Comparison of ENCODE assay signal across 8 mouse cellular contexts in the genomic region with DNA sequence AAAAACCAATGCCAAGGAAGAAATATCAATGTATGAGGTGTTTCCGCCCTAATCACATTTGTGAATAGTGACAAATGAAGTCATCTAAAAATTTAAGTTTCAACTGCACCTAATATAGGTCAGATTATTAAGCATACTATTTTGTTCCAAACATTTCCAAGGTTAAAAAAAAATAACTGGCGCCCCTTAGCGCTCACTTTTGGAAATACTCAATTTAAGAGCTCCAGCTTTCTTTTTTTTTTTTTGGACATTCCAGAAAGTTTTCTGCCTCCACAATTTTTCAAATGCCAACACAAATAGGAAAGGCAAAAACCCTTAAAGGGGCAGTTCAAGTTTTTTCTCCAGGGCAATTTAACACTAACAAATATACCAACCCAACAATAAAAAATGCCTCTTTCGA. TPM values are rescaled to one million over a fixed set of nuclear protein-coding genes. Genes with fewer than 3 reads are reported as not detected.
DNase-seq lines count a peak whose midpoint lies in the region; ATAC-seq and TF ChIP-seq lines count a peak whose summit lies in the region.

No protein-coding gene starts in this region.

- no peaks in the 10 kb centered on the region for H3K9me3 ChIP-seq in limb, embryonic 12.5 days
- H3K9me3 ChIP-seq in midbrain, embryonic 16.5 days (replicated peaks; ENCODE audit: control insufficient read depth, low read length, poor library complexity, severe bottlenecking), result no peaks in the 10 kb centered on the region

- no peaks in the 10 kb centered on the region for H3K36me3 ChIP-seq in limb, embryonic 12.5 days
- no peaks in the 10 kb centered on the region for H3K36me3 ChIP-seq in midbrain, embryonic 16.5 days (ENCODE audit: control insufficient read depth, insufficient read depth, low read length)

- H3K4me2 ChIP-seq in limb, embryonic 12.5 days, result peak overlapping the region; percentile 62
- peak overlapping the region; percentile 64 for H3K4me2 ChIP-seq in midbrain, embryonic 16.5 days (ENCODE audit: low read length)

- TF ChIP-seq CTCF in layer of hippocampus, adult 2 months (conservative IDR thresholded peaks at IDR 0.05), result peak; percentile 84

- H3K4me3 ChIP-seq in layer of hippocampus, adult 2 months, result peak overlapping the region; percentile 88
- H3K4me3 ChIP-seq in limb, embryonic 12.5 days (replicated peaks), result peak overlapping the region; percentile 87
- peak overlapping the region; percentile 95 for H3K4me3 ChIP-seq in midbrain, embryonic 16.5 days (ENCODE audit: low read depth, low read length)

- no peak for ATAC-seq in limb, embryonic 12.5 days (ENCODE audit: insufficient number of reproducible peaks, insufficient read depth, low FRiP score, low TSS enrichment, low read depth)
- ATAC-seq in midbrain, embryonic 16.5 days, result no peak
- no peak for ATAC-seq in megakaryocyte progenitor cell, adult 5-6 weeks (replicated peaks; ENCODE audit: poor library complexity)

- no peaks in the 10 kb centered on the region for H3K27me3 ChIP-seq in limb, embryonic 12.5 days
- no peaks in the 10 kb centered on the region for H3K27me3 ChIP-seq in midbrain, embryonic 16.5 days (ENCODE audit: control insufficient read depth, insufficient read depth, low read depth, low read length)

- H3K4me1 ChIP-seq in limb, embryonic 12.5 days (replicated peaks), result peaks cover 11% of the 10 kb centered on the region
- H3K4me1 ChIP-seq in midbrain, embryonic 16.5 days (ENCODE audit: control insufficient read depth, insufficient read depth, low read length), result peaks cover 23% of the 10 kb centered on the region

- peak; percentile 63 to 73 for DNase-seq in layer of hippocampus, adult 2 months (ENCODE audit: low spot score in 2 of 2)
- DNase-seq in layer of hippocampus, adult 9-10 months (ENCODE audit: low spot score), result no peak
- DNase-seq in Muller cell, postnatal 12 days (ENCODE audit: inconsistent ontology term), result peak; percentile 95
- DNase-seq in embryo, embryonic 9.5 days (ENCODE audit: extremely low spot score), result peak; percentile 66
- peak; percentile 84 to 86 for DNase-seq in heart, postnatal 10 days

- intact Hi-C loops in heart, postnatal 10 days (cut with DNase I), result loop anchor here (1.0 to 2.0 kb wide), 3 partner anchors 222 to 560 kb away; no protein-coding TSS in a partner anchor

- peak overlapping the region; percentile 98 for H3K9ac ChIP-seq in limb, embryonic 12.5 days (replicated peaks)
- H3K9ac ChIP-seq in midbrain, embryonic 16.5 days (ENCODE audit: low read depth, low read length), result peak overlapping the region; percentile 89

- 10% methylated on average over 4 of the region's 4 CpGs for WGBS in limb, embryonic 12.5 days
- 0% methylated on average over 4 of the region's 4 CpGs for WGBS in midbrain, embryonic 16.5 days

- H3K27ac ChIP-seq in layer of hippocampus, adult 2 months, result peak overlapping the region; percentile 98
- peak overlapping the region; percentile 98 for H3K27ac ChIP-seq in limb, embryonic 12.5 days
- H3K27ac ChIP-seq in midbrain, embryonic 16.5 days (ENCODE audit: low read length), result peak overlapping the region; percentile 99

RNA-seq across cellular contexts. Expression of a gene that starts 2.5 kb away (rescaled TPM):
- total RNA-seq in layer of hippocampus, adult 2 months (2021), result 100 to 1,000 TPM; 364 to 385 TPM
- 100 to 1,000 TPM; 548 to 551 TPM for total RNA-seq in heart, postnatal 10 days (2021)
- polyA plus RNA-seq in limb, embryonic 12.5 days (2016; fragmentation: Nextera tagmentation; extraction: Ambion mirVana), result 27.8 and 30.5 TPM in 2 replicates
- polyA plus RNA-seq in midbrain, embryonic 16.5 days (2015; fragmentation: Nextera tagmentation; extraction: Ambion mirVana), result 36.7 and 41.2 TPM in 2 replicates
- total RNA-seq in megakaryocyte progenitor cell, adult 5-6 weeks (2015), result 157 and 168 TPM in 2 replicates
- 53.9 and 58.1 TPM in 2 replicates for total RNA-seq in megakaryocyte progenitor cell, adult 5-6 weeks (2017)
